Mouse (Mus musculus) skeletal muscle tissue, adult 2 months (tissue): ENCODE measurements around the gene Srsf3.
"Not testable (repeated sequence)": the region's sequence is repeated elsewhere in the genome, so short reads cannot be mapped to it uniquely, and the experiment has no call there.

Source experiments
- DNase-seq: peaks from one replicate; pipeline ENCODE4 v3.0.0-alpha.2; 2012; ENCODE audit warnings: low read depth, low spot score

The Srsf3 gene

GRCm38 (mm10) chr17:29032274-29033069 is at the start of gene Srsf3:
Gene Srsf3, plus strand, starts transcription at chr17:29032628.
- DNase-seq, result peak; percentile 99

- no peak for DNase-seq
Observed at GRCm38 (mm10) chr17:28984724-28985420, 47.6 kb upstream of the Srsf3 start.

- no peak for DNase-seq
Observed at GRCm38 (mm10) chr17:28986833-28987232, 45.6 kb upstream of the Srsf3 start.

- no peak for DNase-seq
Observed at GRCm38 (mm10) chr17:28987713-28988112, 44.7 kb upstream of the Srsf3 start.

DNA sequence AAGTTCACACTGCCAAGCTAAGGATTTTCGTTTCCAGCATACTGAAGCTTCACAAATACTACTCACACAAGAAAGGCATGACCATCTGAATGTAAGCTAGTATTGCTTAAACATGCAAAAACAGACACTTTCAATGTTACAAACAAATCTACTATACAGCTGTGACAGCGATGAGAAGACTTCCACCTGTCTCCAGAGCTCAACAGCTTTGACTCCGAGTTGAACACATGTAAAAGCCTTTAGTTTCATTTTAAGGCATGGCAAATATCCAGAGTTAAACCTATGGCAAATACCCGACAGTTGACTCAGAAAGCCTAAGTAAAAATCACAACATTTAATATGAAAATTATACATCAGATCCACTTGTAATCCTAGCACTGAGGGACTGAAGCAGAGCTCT is 44.1 kb upstream of the Srsf3 start:
- DNase-seq, result no peak

DNA sequence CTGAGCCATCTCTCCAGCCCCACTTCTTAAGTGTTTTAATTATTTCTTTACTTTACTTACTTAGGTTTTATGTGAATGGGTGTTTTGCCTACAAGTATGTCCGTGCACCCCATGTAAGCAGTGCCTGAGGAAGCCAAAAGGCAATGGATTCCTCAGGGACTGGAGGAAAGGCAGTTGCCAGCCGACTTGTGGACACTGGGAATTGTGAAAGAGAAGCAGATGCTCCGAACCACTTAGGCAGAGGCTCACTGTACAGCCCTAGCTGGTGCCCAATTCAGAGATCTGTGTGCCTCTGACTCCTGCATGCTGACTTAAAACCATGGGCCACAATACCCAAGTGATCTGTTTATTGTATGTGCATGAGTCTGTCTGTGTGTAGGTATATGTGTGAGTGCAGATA is 43.4 kb upstream of the Srsf3 start:
- DNase-seq, result no peak

DNA sequence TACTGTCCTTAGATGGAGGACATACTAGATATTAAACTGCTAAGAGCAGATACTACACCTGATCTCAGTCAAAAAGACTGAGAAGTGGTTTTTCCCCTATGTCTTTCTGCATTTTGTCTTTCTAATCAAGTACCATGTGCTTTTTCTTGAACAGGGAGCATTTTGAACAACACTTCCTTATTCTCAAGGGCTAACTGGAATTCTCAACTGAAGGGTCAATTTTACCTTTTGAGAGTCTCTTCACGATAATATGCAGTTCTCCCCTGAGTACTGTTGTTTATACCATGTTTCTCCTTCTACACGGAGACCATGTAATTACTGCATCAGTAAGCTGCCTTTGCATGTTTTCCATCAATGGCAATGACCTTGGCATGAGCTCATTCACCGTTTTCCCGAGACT is 42.4 kb upstream of the Srsf3 start:
- no peak for DNase-seq

DNA sequence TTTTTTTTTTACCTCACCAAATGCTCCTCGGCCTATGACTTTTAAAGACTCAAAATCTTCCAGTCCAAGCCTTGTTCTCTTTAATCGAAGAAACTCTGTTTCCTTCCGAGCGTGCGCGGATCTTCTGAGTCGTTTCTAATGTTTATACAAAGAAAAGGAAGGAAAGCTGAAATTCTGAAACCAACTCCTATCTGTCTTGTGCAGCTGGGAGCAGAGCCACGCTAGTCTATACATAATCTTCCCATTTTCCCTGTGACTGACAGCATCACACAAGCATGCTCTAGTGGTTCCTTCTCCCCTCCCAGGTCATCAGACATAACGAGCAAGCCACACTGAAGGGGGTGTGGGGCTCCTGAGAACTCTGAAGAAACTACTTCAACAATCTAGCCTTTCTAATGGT is 41.1 kb upstream of the Srsf3 start:
- DNase-seq, result no peak

GRCm38 (mm10) chr17:28992105-28992504 is 40.3 kb upstream of the Srsf3 start:
- no peak for DNase-seq

DNA sequence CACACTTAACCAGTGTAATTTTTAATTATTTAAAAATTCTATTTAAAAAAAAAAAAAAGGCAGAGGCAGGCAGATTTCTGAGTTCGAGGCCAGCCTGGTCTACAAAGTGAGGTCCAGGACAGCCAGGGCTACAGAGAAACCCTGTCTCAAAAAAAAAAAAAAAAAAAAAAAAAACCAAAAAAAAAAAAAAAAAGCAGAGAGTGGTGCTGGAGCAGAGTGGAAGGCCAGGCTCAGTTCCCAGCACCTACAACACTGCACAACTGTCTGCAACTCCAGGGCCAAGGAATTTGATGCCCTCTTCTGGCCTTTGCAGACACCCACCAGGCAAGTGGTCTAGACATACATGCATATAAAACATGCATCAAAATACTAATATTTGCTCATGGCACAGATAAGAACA is 39.4 kb upstream of the Srsf3 start:
- DNase-seq, result not testable (repeated sequence)

DNA sequence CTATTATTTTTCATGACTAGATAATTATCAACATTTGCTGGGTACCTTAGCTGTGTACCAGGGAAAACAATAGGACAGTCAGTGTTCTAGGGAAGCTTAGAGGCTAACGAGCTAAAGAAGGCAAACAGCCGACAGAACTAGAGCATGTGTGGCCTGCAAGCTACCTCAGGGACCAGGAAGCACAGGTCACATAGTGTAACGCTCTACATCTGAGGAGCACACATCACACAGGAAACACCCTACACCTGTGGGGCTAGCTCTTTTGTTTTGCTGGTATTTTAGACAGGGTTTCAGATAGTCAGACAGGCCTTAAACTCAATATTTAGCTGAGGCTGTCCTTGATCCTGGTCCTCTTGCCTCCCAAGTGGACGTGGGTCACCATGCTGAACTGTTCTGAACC is 37.8 kb upstream of the Srsf3 start:
- DNase-seq, result no peak

GRCm38 (mm10) chr17:29000465-29000864 is 32.0 kb upstream of the Srsf3 start:
- no peak for DNase-seq

- no peak for DNase-seq
Observed at GRCm38 (mm10) chr17:29003740-29004139, 28.7 kb upstream of the Srsf3 start.

DNA sequence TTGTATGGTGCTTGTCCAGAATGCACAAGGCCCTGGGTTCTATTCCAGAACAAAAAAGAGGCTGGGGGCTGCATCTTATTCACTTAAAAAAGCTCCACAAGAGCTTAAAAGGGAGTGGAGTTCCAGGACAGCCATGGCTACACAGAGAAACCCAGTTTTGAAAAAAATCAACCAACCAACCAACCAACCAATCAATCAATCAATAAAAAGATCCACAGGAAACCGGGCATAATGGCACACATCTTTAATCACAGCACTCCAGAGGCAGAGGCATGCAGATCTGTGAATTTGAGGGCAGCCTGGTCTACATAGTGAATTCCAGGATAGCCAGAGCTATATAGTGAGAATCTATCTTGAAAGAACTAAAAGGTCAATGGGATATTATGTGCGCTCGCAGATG is 27.4 kb upstream of the Srsf3 start:
- DNase-seq, result no peak

DNA sequence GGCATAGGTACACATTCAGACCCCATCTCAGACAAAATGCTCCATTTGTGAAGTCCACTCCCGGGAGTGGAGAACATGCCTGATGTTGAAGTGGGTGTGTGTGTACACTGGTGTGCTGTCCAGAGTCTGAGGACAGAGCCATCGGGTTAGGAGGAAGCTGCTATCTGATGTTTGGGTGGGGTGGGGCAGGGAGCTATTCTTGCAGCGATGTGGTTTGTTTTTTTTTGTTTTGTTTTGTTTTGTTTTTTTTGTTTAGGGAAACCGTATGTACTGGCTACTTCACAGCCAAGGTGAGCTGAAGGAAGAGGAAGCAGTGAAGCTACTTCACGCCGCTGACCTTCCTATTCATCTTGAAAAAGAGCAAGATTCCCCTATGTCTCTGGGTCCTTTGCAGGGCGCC is 25.6 kb upstream of the Srsf3 start:
- DNase-seq, result no peak

- DNase-seq, result no peak
Observed at GRCm38 (mm10) chr17:29007243-29007640, 25.2 kb upstream of the Srsf3 start.

GRCm38 (mm10) chr17:29007641-29008325 is 24.6 kb upstream of the Srsf3 start, which contains the start of gene Stk38:
Gene Stk38, minus strand, starts transcription at chr17:29007995.
- peak; percentile 91 for DNase-seq

DNA sequence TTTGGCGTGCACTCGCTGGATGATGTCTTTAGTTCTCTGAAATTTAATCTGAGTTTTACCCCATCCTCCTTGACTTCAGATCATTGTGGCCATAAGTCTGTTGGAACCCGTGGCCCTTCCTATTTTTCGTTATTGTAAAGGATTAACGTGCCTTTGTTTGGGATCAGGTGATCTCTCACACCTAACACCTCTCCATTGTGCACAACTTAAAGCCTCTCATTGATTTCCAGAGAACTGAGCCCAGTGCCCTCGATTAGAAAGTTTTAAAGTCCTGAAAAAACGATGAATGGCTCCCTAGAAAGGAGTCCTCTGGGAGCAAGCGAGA is 24.1 kb upstream of the Srsf3 start:
- DNase-seq, result no peak

DNA sequence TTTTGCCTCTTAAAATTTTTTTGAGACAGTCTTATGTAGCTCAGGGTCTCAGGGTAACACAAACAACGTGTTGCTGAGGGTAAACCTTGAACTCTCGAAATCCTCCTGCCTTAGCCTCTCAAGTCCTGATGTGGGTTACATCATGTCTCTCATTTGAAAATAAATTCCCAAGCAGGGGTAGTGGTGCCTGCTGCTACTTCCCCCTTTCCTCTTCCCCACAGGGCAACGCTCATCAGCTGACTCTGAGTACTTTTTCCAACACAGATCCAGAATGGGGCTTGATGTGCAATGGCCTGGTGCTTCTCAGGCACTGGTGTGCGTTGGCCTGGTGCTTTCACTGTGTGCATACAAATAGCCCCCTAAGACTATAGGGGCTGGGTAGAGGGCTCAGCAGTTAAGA is 23.2 kb upstream of the Srsf3 start:
- DNase-seq, result no peak

DNA sequence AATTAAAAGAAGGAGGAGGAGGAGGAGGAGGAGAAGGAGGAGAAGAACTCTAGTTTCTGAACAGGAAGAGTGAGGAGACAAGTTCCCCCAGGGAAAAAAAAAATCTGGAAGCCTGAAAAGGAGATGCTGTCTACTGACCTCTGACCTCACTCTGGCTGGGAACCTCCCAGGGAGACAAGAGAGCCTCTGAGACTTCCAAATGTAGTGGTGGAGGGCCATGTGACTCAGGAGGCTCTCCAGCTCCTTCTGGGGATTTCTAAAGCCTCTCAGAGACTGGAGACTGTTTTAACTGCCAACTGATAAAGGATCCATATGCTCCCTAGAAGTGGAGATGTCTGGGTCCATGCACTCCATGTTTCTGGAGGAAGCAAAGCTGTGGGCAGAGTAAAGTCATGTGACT is 18.2 kb upstream of the Srsf3 start:
- DNase-seq, result peak; percentile 65

DNA sequence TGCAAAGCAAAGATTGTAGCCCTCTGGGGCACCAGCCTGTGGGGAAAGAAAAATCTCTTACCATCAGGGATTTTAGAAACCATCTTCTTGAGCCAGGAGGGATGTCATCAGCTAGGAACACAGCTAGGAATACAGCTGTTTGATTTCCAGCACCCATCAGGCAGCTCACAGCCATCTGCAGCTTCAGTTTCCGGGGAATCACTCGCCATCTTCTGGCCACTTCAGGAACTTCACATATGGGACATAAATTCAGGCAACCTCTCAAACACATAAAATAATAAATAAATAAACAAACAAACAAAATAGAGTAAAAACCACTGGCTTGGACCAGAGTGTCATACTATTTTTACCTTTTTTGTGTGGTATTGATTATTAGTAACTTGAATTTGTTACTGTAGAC is 16.8 kb upstream of the Srsf3 start:
- DNase-seq, result no peak

GRCm38 (mm10) chr17:29016705-29017104 is 15.7 kb upstream of the Srsf3 start:
- DNase-seq, result no peak
